7 mouse cellular contexts compared by ENCODE assay signal in genomic region chr19:41980422-41980818, GRCm38 (mm10). TPM values are rescaled to one million over a fixed set of nuclear protein-coding genes. Genes with fewer than 3 reads are reported as not detected.
A peak's percentile ranks its signal among the peaks of the same experiment; 100 is the strongest.
DNase-seq lines count a peak whose midpoint lies in the region; ATAC-seq and TF ChIP-seq lines count a peak whose summit lies in the region.

No protein-coding gene starts in this region.

- peak overlapping the region; percentile 78 for H3K4me2 ChIP-seq in intestine, postnatal 0 days (replicated peaks; ENCODE audit: low read depth)
- H3K4me2 ChIP-seq in lung, embryonic 14.5 days = peak overlapping the region; percentile 80
- peak overlapping the region; percentile 82 for H3K4me2 ChIP-seq in stomach, embryonic 15.5 days

- no peak for DNase-seq in thymus, adult 2 months
- no peak for DNase-seq in thymus, postnatal 25 days
- DNase-seq in brain, embryonic 14.5 days (ENCODE audit: low read depth) = peak; percentile 58
- peak; percentile 61 for DNase-seq in forelimb bud, embryonic 11.5 days (ENCODE audit: low read depth, low spot score)
- DNase-seq in lung, embryonic 14.5 days = peak; percentile 69

- H3K9ac ChIP-seq in intestine, postnatal 0 days (ENCODE audit: low read depth, low read length) = peak overlapping the region; percentile 68
- H3K9ac ChIP-seq in lung, embryonic 14.5 days = peak overlapping the region; percentile 80
- peak overlapping the region; percentile 76 for H3K9ac ChIP-seq in stomach, embryonic 15.5 days

- TF ChIP-seq POLR2A in thymus, adult 2 months (IDR thresholded peaks at IDR 0.05; ENCODE audit: control insufficient read depth, extremely low read depth, insufficient read depth, low read length, poor library complexity) = no peak
- TF ChIP-seq POLR2A in brain, embryonic 14.5 days (IDR thresholded peaks at IDR 0.05; ENCODE audit: borderline replicate concordance, extremely low read depth, insufficient read depth, insufficient read length, poor library complexity, severe bottlenecking) = no peak

- peak; percentile 7; the same call in 1 of the 2 replicates for ATAC-seq in intestine, postnatal 0 days
- ATAC-seq in lung, embryonic 14.5 days (ENCODE audit: insufficient read depth) = peak; percentile 7; the same call in 1 of the 2 replicates
- ATAC-seq in stomach, embryonic 15.5 days (ENCODE audit: insufficient read depth, low FRiP score, low read depth) = no peak

- peak overlapping the region; percentile 68 for H3K4me3 ChIP-seq in thymus, adult 2 months (ENCODE audit: control insufficient read depth, insufficient read depth, low read length)
- H3K4me3 ChIP-seq in intestine, postnatal 0 days (ENCODE audit: low read depth, low read length) = peak overlapping the region; percentile 61
- peak overlapping the region; percentile 85 for H3K4me3 ChIP-seq in lung, embryonic 14.5 days (ENCODE audit: low read depth, low read length)
- peak overlapping the region; percentile 65 for H3K4me3 ChIP-seq in stomach, embryonic 15.5 days (replicated peaks)

- no peaks in the 10 kb centered on the region for H3K27me3 ChIP-seq in thymus, adult 2 months (ENCODE audit: control insufficient read depth, insufficient read depth, low read length)
- H3K27me3 ChIP-seq in intestine, postnatal 0 days (replicated peaks; ENCODE audit: control insufficient read depth, insufficient read depth, low read length) = no peaks in the 10 kb centered on the region
- no peaks in the 10 kb centered on the region for H3K27me3 ChIP-seq in lung, embryonic 14.5 days (ENCODE audit: insufficient read depth, low read length)
- H3K27me3 ChIP-seq in stomach, embryonic 15.5 days (replicated peaks) = no peaks in the 10 kb centered on the region

- H3K4me1 ChIP-seq in thymus, adult 2 months (replicated peaks; ENCODE audit: control insufficient read depth, insufficient read depth, low read length) = peaks cover 6% of the 10 kb centered on the region
- H3K4me1 ChIP-seq in intestine, postnatal 0 days (replicated peaks; ENCODE audit: control insufficient read depth, insufficient read depth, low read length) = no peaks in the 10 kb centered on the region
- H3K4me1 ChIP-seq in lung, embryonic 14.5 days (ENCODE audit: insufficient read depth) = no peaks in the 10 kb centered on the region; the same call in 1 of the 2 replicates
- H3K4me1 ChIP-seq in stomach, embryonic 15.5 days = 0 out of 2 replicates have a peak, but pooled peaks cover 6% of the 10 kb centered on the region

- H3K27ac ChIP-seq in thymus, adult 2 months (ENCODE audit: control insufficient read depth, insufficient read depth, low read length) = peak overlapping the region; percentile 39; the same call in 1 of the 2 replicates
- H3K27ac ChIP-seq in intestine, postnatal 0 days (ENCODE audit: low read depth, low read length) = peak overlapping the region; percentile 65
- peak overlapping the region; percentile 87 for H3K27ac ChIP-seq in lung, embryonic 14.5 days (ENCODE audit: low read depth)
- peak overlapping the region; percentile 89 for H3K27ac ChIP-seq in stomach, embryonic 15.5 days

- no peaks in the 10 kb centered on the region for H3K9me3 ChIP-seq in intestine, postnatal 0 days (ENCODE audit: control insufficient read depth)
- H3K9me3 ChIP-seq in lung, embryonic 14.5 days (ENCODE audit: low read depth, low read length) = no peaks in the 10 kb centered on the region
- no peaks in the 10 kb centered on the region for H3K9me3 ChIP-seq in stomach, embryonic 15.5 days

- no peaks in the 10 kb centered on the region for H3K36me3 ChIP-seq in thymus, adult 2 months (ENCODE audit: control insufficient read depth, insufficient read depth, low read length)
- H3K36me3 ChIP-seq in intestine, postnatal 0 days (ENCODE audit: control insufficient read depth, insufficient read depth) = no peaks in the 10 kb centered on the region
- H3K36me3 ChIP-seq in lung, embryonic 14.5 days (ENCODE audit: insufficient read depth) = peaks cover 3% of the 10 kb centered on the region; the same call in 1 of the 2 replicates
- no peaks in the 10 kb centered on the region for H3K36me3 ChIP-seq in stomach, embryonic 15.5 days

- TF ChIP-seq CTCF in thymus, adult 2 months (IDR thresholded peaks at IDR 0.05; ENCODE audit: borderline replicate concordance, control insufficient read depth, extremely low read depth, insufficient read depth, low read length, poor library complexity) = no peak
- TF ChIP-seq CTCF in brain, embryonic 14.5 days (IDR thresholded peaks at IDR 0.05; ENCODE audit: borderline replicate concordance, extremely low read depth, insufficient read depth, insufficient read length) = no peak
- TF ChIP-seq CTCF in intestine, postnatal 0 days (IDR thresholded peaks at IDR 0.05; ENCODE audit: low read depth) = no peak
- TF ChIP-seq CTCF in lung, embryonic 14.5 days (IDR thresholded peaks at IDR 0.05; ENCODE audit: low read depth) = no peak

- WGBS in thymus, adult 2 months = 1% methylated on average over 16 of the region's 16 CpGs
- WGBS in intestine, postnatal 0 days = 0% methylated on average over 16 of the region's 16 CpGs
- under 1% methylated on average over 16 of the region's 16 CpGs for WGBS in lung, embryonic 14.5 days
- under 1% methylated on average over 16 of the region's 16 CpGs for WGBS in stomach, embryonic 15.5 days

RNA-seq across cellular contexts. Expression of gene Mms19, which starts 0.5 kb away (rescaled TPM):
- polyA plus RNA-seq in thymus, adult 2 months (2012; rRNA removed) = 142 TPM in 2 replicates
- 66.3 and 88.7 TPM in 2 replicates for polyA plus RNA-seq in brain, embryonic 14.5 days (2012; rRNA removed)
- 9.6 and 14.1 TPM in 2 replicates for polyA plus RNA-seq in intestine, postnatal 0 days (2015; fragmentation: Nextera tagmentation; extraction: Ambion mirVana)
- 35.6 and 41.7 TPM in 2 replicates for polyA plus RNA-seq in lung, embryonic 14.5 days (2014; fragmentation: Nextera tagmentation; extraction: Ambion mirVana)
- polyA plus RNA-seq in stomach, embryonic 15.5 days (2015; fragmentation: Nextera tagmentation; extraction: Ambion mirVana) = 28.2 and 32.1 TPM in 2 replicates

RNA-seq across cellular contexts. Expression of gene Ubtd1, which starts 1.1 kb away (rescaled TPM):
- polyA plus RNA-seq in thymus, adult 2 months (2012; rRNA removed) = 27.3 and 36.9 TPM in 2 replicates
- 20.0 and 20.9 TPM in 2 replicates for polyA plus RNA-seq in brain, embryonic 14.5 days (2012; rRNA removed)
- polyA plus RNA-seq in intestine, postnatal 0 days (2015; fragmentation: Nextera tagmentation; extraction: Ambion mirVana) = 12.0 and 12.5 TPM in 2 replicates
- polyA plus RNA-seq in lung, embryonic 14.5 days (2014; fragmentation: Nextera tagmentation; extraction: Ambion mirVana) = 13.1 TPM in 2 replicates
- polyA plus RNA-seq in stomach, embryonic 15.5 days (2015; fragmentation: Nextera tagmentation; extraction: Ambion mirVana) = 14.1 and 16.6 TPM in 2 replicates

RNA-seq across cellular contexts. Expression of gene Zdhhc16, which starts 47.1 kb away (rescaled TPM):
- 162 and 176 TPM in 2 replicates for polyA plus RNA-seq in thymus, adult 2 months (2012; rRNA removed)
- 85.1 and 121 TPM in 2 replicates for polyA plus RNA-seq in brain, embryonic 14.5 days (2012; rRNA removed)
- 37.7 and 38.4 TPM in 2 replicates for polyA plus RNA-seq in intestine, postnatal 0 days (2015; fragmentation: Nextera tagmentation; extraction: Ambion mirVana)
- 73.4 and 80.8 TPM in 2 replicates for polyA plus RNA-seq in lung, embryonic 14.5 days (2014; fragmentation: Nextera tagmentation; extraction: Ambion mirVana)
- polyA plus RNA-seq in stomach, embryonic 15.5 days (2015; fragmentation: Nextera tagmentation; extraction: Ambion mirVana) = 73.4 and 82.2 TPM in 2 replicates

RNA-seq across cellular contexts. Expression of gene Exosc1, which starts 47.2 kb away (rescaled TPM):
- 20.3 and 20.5 TPM in 2 replicates for polyA plus RNA-seq in thymus, adult 2 months (2012; rRNA removed)
- polyA plus RNA-seq in brain, embryonic 14.5 days (2012; rRNA removed) = 30.5 and 31.5 TPM in 2 replicates
- polyA plus RNA-seq in intestine, postnatal 0 days (2015; fragmentation: Nextera tagmentation; extraction: Ambion mirVana) = 32.3 and 33.3 TPM in 2 replicates
- 84.5 and 93.0 TPM in 2 replicates for polyA plus RNA-seq in lung, embryonic 14.5 days (2014; fragmentation: Nextera tagmentation; extraction: Ambion mirVana)
- polyA plus RNA-seq in stomach, embryonic 15.5 days (2015; fragmentation: Nextera tagmentation; extraction: Ambion mirVana) = 70.3 and 75.3 TPM in 2 replicates

RNA-seq across cellular contexts. Expression of gene Ankrd2, which starts 55.4 kb away (rescaled TPM):
- 0.20 TPM in 1 of 2 replicates, not detected in the other for polyA plus RNA-seq in thymus, adult 2 months (2012; rRNA removed)
- polyA plus RNA-seq in brain, embryonic 14.5 days (2012; rRNA removed) = 0.34 and 0.38 TPM in 2 replicates
- 0.42 TPM in 1 of 2 replicates, not detected in the other for polyA plus RNA-seq in intestine, postnatal 0 days (2015; fragmentation: Nextera tagmentation; extraction: Ambion mirVana)
- 0.17 and 0.41 TPM in 2 replicates for polyA plus RNA-seq in lung, embryonic 14.5 days (2014; fragmentation: Nextera tagmentation; extraction: Ambion mirVana)
- polyA plus RNA-seq in stomach, embryonic 15.5 days (2015; fragmentation: Nextera tagmentation; extraction: Ambion mirVana) = 0.32 and 0.40 TPM in 2 replicates

Comparison
In these comparisons a context has a peak if more than half of its experiments do, and no peak if none do; other contexts are left out.
1. DNase-seq: peak in brain, embryonic 14.5 days (single experiment), forelimb bud, embryonic 11.5 days (single experiment) and lung, embryonic 14.5 days (single experiment); none in thymus, adult 2 months (single experiment) and thymus, postnatal 25 days (single experiment).
2. H3K27ac ChIP-seq: peak in every context shown above with its lines; median percentile 89 in stomach, embryonic 15.5 days; 87 in lung, embryonic 14.5 days; 65 in intestine, postnatal 0 days; 39 in thymus, adult 2 months.
3. Peak in every context shown above with its lines, with median percentiles within 50 percentile points of each other: H3K4me3 ChIP-seq, H3K4me2 ChIP-seq and H3K9ac ChIP-seq.